Mouse (Mus musculus) brain, embryonic 18.5 days (tissue): ENCODE data around the gene She.

Experiments
- DNase-seq: peaks from one replicate; pipeline ENCODE4 v3.0.0-alpha.2; 2012; ENCODE audit warnings: low read depth, low spot score

Gene She

GRCm38 (mm10) chr3:89817056-89817455 lies 14.1 kb upstream of the She start:
- DNase-seq: no peak

GRCm38 (mm10) chr3:89818605-89819004 lies 12.6 kb upstream of the She start:
- no peak for DNase-seq

- DNase-seq: no peak
Measured at GRCm38 (mm10) chr3:89819897-89820296, 11.3 kb upstream of the She start.

- DNase-seq: no peak
Measured at GRCm38 (mm10) chr3:89820311-89821095, 10.7 kb upstream of the She start.

- no peak for DNase-seq
Measured at GRCm38 (mm10) chr3:89821096-89821513, 10.1 kb upstream of the She start.

GRCm38 (mm10) chr3:89821548-89822480 lies 9.4 kb upstream of the She start:
- DNase-seq: no peak

GRCm38 (mm10) chr3:89823594-89823993 lies 7.6 kb upstream of the She start:
- DNase-seq: no peak

GRCm38 (mm10) chr3:89826295-89826694 lies 4.9 kb upstream of the She start:
- no peak for DNase-seq

- DNase-seq: no peak
Measured at GRCm38 (mm10) chr3:89835362-89835761, 4.2 kb downstream of the She start.

GRCm38 (mm10) chr3:89842258-89842657 lies 11.1 kb downstream of the She start:
- DNase-seq: no peak

- no peak for DNase-seq
Measured at GRCm38 (mm10) chr3:89843148-89843547, 12.0 kb downstream of the She start.

GRCm38 (mm10) chr3:89845814-89846213 lies 14.6 kb downstream of the She start:
- DNase-seq: no peak

- DNase-seq: no peak
Measured at GRCm38 (mm10) chr3:89847126-89847525, 16.0 kb downstream of the She start.

- no peak for DNase-seq
Measured at GRCm38 (mm10) chr3:89847596-89847995, 16.4 kb downstream of the She start.

- DNase-seq: no peak
Measured at GRCm38 (mm10) chr3:89848083-89848482, 16.9 kb downstream of the She start.

GRCm38 (mm10) chr3:89853752-89854151 lies 22.6 kb downstream of the She start:
- DNase-seq: no peak

- DNase-seq: no peak
Measured at GRCm38 (mm10) chr3:89857353-89857752, 26.2 kb downstream of the She start.

- peak; percentile 32 for DNase-seq
Measured at GRCm38 (mm10) chr3:89858123-89858522, 27.0 kb downstream of the She start.

GRCm38 (mm10) chr3:89858888-89859287 lies 27.7 kb downstream of the She start:
- no peak for DNase-seq

GRCm38 (mm10) chr3:89859936-89860335 lies 28.8 kb downstream of the She start:
- no peak for DNase-seq

- DNase-seq: no peak
Measured at GRCm38 (mm10) chr3:89860343-89860742, 29.2 kb downstream of the She start.

- DNase-seq: no peak
Measured at GRCm38 (mm10) chr3:89861070-89861469, 29.9 kb downstream of the She start.
